In the genomic region with DNA sequence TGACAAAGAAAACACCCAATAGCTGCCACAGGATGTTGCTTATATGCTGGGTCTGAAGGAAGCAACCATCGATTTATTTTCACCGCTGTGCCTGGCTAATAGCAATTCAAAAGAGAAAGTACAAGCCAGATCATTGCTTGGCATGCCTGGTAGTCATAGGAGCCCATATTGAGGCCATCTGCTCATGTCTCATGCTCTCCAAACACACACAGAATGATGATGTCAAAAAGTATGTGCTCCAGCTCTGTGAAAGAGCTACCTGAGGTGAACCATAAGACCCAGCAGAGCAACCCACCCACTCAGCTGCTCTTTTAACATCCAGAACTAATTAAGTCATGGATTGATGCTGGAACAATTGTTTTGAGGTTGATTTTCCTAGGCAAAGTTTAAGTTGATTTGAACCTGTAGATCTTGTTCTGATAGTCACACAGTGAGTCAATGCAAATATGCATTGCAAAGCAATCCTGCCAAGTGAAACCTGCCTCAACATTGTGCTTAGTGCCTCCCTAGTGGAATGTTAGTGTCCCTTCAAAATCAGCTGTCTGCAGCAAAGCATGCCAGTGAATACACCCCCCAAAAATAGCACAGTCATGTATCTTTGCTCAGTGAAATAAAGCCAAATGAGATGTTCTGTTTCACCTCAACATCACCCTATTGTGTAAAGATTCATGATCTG, we compare ENCODE assay signal across 17 mouse cellular contexts.
DNase-seq lines count a peak whose midpoint lies in the region; ATAC-seq and TF ChIP-seq lines count a peak whose summit lies in the region.
"Had no signal": no experiment of that assay in that cellular context is flagged by ENCODE, and none has a peak within 500 bp of the region (broad histone marks: within the 10 kb centered on the region; RNA-seq: fewer than 3 reads in every experiment).

No protein-coding gene starts in this region.

- ATAC-seq in cerebellum, adult (ENCODE audit: insufficient number of reproducible peaks, low FRiP score, low TSS enrichment): peak; percentile 83; the same call in 1 of the 2 replicates
- ATAC-seq in kidney, embryonic 15.5 days (replicated peaks; ENCODE audit: low FRiP score): no peak
- ATAC-seq: liver, postnatal 0 days; midbrain, embryonic 13.5 days had no signal

- no peak overlapping the region for H3K4me2 ChIP-seq in kidney, embryonic 15.5 days
- H3K4me2 ChIP-seq: heart, embryonic 12.5 days; hindbrain, embryonic 12.5 days; limb, embryonic 13.5 days; midbrain, embryonic 13.5 days had no signal

- H3K4me3 ChIP-seq in cortical plate, adult 2 months (ENCODE audit: insufficient read depth, low read length): no peak overlapping the region
- H3K4me3 ChIP-seq in kidney, embryonic 15.5 days (replicated peaks): no peak overlapping the region
- H3K4me3 ChIP-seq: embryonic facial prominence, embryonic 10.5 days; heart, embryonic 12.5 days; hindbrain, embryonic 12.5 days; limb, embryonic 13.5 days; midbrain, embryonic 13.5 days had no signal

- H3K27me3 ChIP-seq in kidney, embryonic 15.5 days: no peaks in the 10 kb centered on the region
- H3K27me3 ChIP-seq: heart, embryonic 12.5 days; hindbrain, embryonic 12.5 days; limb, embryonic 13.5 days; midbrain, embryonic 13.5 days had no signal

- 88% methylated on average over 2 of the region's 2 CpGs for WGBS in kidney, embryonic 15.5 days

- no peaks in the 10 kb centered on the region for H3K36me3 ChIP-seq in kidney, embryonic 15.5 days
- H3K36me3 ChIP-seq: embryonic facial prominence, embryonic 10.5 days; heart, embryonic 12.5 days; hindbrain, embryonic 12.5 days; limb, embryonic 13.5 days had no signal

- TF ChIP-seq POLR2A in cortical plate, adult 2 months (IDR thresholded peaks at IDR 0.05; ENCODE audit: extremely low read depth, insufficient read depth, low read length): no peak

- peaks cover 6% of the 10 kb centered on the region; the same call in 1 of the 2 replicates for H3K4me1 ChIP-seq in cortical plate, adult 2 months (ENCODE audit: control insufficient read depth, insufficient read depth, low read length)
- H3K4me1 ChIP-seq in kidney, embryonic 15.5 days: no peaks in the 10 kb centered on the region
- H3K4me1 ChIP-seq: embryonic facial prominence, embryonic 10.5 days; heart, embryonic 12.5 days; hindbrain, embryonic 12.5 days; limb, embryonic 13.5 days; midbrain, embryonic 13.5 days had no signal

- no peak for TF ChIP-seq CTCF in cortical plate, adult 2 months (IDR thresholded peaks at IDR 0.05; ENCODE audit: extremely low read depth, insufficient read depth, low read length)

- no peak overlapping the region for H3K9ac ChIP-seq in kidney, embryonic 15.5 days
- H3K9ac ChIP-seq: heart, embryonic 12.5 days; hindbrain, embryonic 12.5 days; limb, embryonic 13.5 days; liver, postnatal 0 days; midbrain, embryonic 13.5 days had no signal

- no peak for DNase-seq in cerebellum, postnatal 4 days (ENCODE audit: low spot score in 2 of 2)
- peak; percentile 4 for DNase-seq in left cerebral cortex, postnatal 4 days
- DNase-seq in left cerebral cortex, postnatal 36 days (ENCODE audit: low spot score in 2 of 2): no peak
- peak; percentile 59 to 63 for DNase-seq in layer of hippocampus, postnatal 36 days
- no peak for DNase-seq in adrenal gland, postnatal 10 days
- DNase-seq: gastrocnemius, postnatal 10 days; kidney, adult 8-10 months; liver, postnatal 0 days had no signal

- intact Hi-C loops in left cerebral cortex, postnatal 4 days (cut with DNase I): no loop called here
- intact Hi-C loops in left cerebral cortex, postnatal 36 days (cut with DNase I): no loop called here

- no peaks in the 10 kb centered on the region for H3K9me3 ChIP-seq in kidney, embryonic 15.5 days (replicated peaks)
- H3K9me3 ChIP-seq: embryonic facial prominence, embryonic 10.5 days; heart, embryonic 12.5 days; limb, embryonic 13.5 days had no signal

- peak overlapping the region; percentile 87; the same call in 1 of the 2 replicates for H3K27ac ChIP-seq in cortical plate, adult 2 months (ENCODE audit: insufficient read depth, low read length)
- H3K27ac ChIP-seq in kidney, embryonic 15.5 days: no peak overlapping the region
- H3K27ac ChIP-seq: embryonic facial prominence, embryonic 10.5 days; hindbrain, embryonic 12.5 days; limb, embryonic 13.5 days; macrophage; midbrain, embryonic 13.5 days had no signal

Comparison
In these comparisons a context has a peak if more than half of its experiments do, and no peak if none do; other contexts are left out.
1. DNase-seq: peak in left cerebral cortex, postnatal 4 days (single experiment) and layer of hippocampus, postnatal 36 days (2 of 2); none in cerebellum, postnatal 4 days (0 of 2), left cerebral cortex, postnatal 36 days (0 of 2) and adrenal gland, postnatal 10 days (single experiment).